Mouse (Mus musculus) myocyte (in vitro differentiated cells): Measurements from ENCODE around the gene Bach2. TPM values are rescaled to one million over a fixed set of nuclear protein-coding genes. Genes with fewer than 3 reads are reported as not detected.

Experiments used
- H3K27me3 ChIP-seq: one replicate; pipeline ENCODE4 v1.6.1; 2011; ENCODE audit not compliant: control insufficient read depth, insufficient read depth, insufficient read length
- H3K36me3 ChIP-seq: one replicate; pipeline ENCODE4 v1.6.1; 2011; ENCODE audit not compliant: control insufficient read depth, insufficient read depth
- H3K4me2 ChIP-seq: one replicate; pipeline ENCODE4 v1.6.1; 2011; ENCODE audit warnings: low read depth, control low read depth
- H3K4me3 ChIP-seq: one replicate; pipeline ENCODE4 v1.5.1; 2011; ENCODE audit warnings: mild to moderate bottlenecking, control low read depth, moderate library complexity
- H3K79me2 ChIP-seq: one replicate; pipeline ENCODE4 v1.6.1; 2011; ENCODE audit not compliant: control insufficient read depth, insufficient read depth
- H3ac ChIP-seq: one replicate; pipeline ENCODE4 v1.6.1; 2011; ENCODE audit not compliant: control insufficient read depth, insufficient read length
- CEBPB ChIP-seq: IDR thresholded peaks from 2 replicates; pipeline ENCODE4 v1.6.1; 2011; ENCODE audit warnings: mild to moderate bottlenecking, moderate library complexity; ENCODE audit not compliant: poor library complexity, insufficient read depth, severe bottlenecking
- E2F4 ChIP-seq: IDR thresholded peaks from one replicate; pipeline ENCODE4 v1.6.1; 2011; ENCODE audit warnings: mild to moderate bottlenecking, control low read depth, moderate library complexity; ENCODE audit not compliant: insufficient read depth
- MAX ChIP-seq: IDR thresholded peaks from one replicate; pipeline ENCODE4 v1.6.1; 2011; ENCODE audit warnings: low read depth, mild to moderate bottlenecking, control low read depth
- MYOD1 ChIP-seq, 3 experiments: IDR thresholded peaks; one replicate each; pipeline ENCODE4 v1.6.1; 2011; ENCODE audit warnings: control low read depth in 2 of 3, low read depth in 2 of 3, mild to moderate bottlenecking in 2 of 3, moderate library complexity in 1 of 3; ENCODE audit not compliant: insufficient read length in 2 of 3, control insufficient read depth in 1 of 3
- MYOG ChIP-seq, 3 experiments: IDR thresholded peaks; one replicate each; pipeline ENCODE4 v1.6.1; 2011; ENCODE audit warnings: control low read depth in 2 of 3, low read depth in 2 of 3, mild to moderate bottlenecking in 2 of 3; ENCODE audit not compliant: insufficient read length in 2 of 3, control insufficient read depth in 1 of 3, insufficient read depth in 1 of 3
- POLR2A ChIP-seq: IDR thresholded peaks from one replicate; pipeline ENCODE4 v1.6.1; 2011; ENCODE audit warnings: low read depth, mild to moderate bottlenecking, control low read depth, moderate library complexity; ENCODE audit not compliant: insufficient read length
- POLR2AphosphoS2 ChIP-seq: IDR thresholded peaks from one replicate; pipeline ENCODE4 v1.6.1; 2011; ENCODE audit warnings: low read depth, control low read depth; ENCODE audit not compliant: insufficient read length
- REST ChIP-seq: IDR thresholded peaks from one replicate; pipeline ENCODE4 v1.6.1; 2011; ENCODE audit warnings: mild to moderate bottlenecking, control low read depth, moderate library complexity; ENCODE audit not compliant: insufficient read depth, insufficient read length
- SRF ChIP-seq: IDR thresholded peaks from one replicate; pipeline ENCODE4 v1.6.1; 2011; ENCODE audit warnings: low read depth; ENCODE audit not compliant: control insufficient read depth, insufficient read length
- TCF12 ChIP-seq: IDR thresholded peaks from one replicate; pipeline ENCODE4 v1.6.1; 2011; ENCODE audit warnings: mild to moderate bottlenecking, control low read depth; ENCODE audit not compliant: poor library complexity, insufficient read depth, severe bottlenecking
- TCF3 ChIP-seq: IDR thresholded peaks from one replicate; pipeline ENCODE4 v1.6.1; 2011; ENCODE audit warnings: low read depth, control low read depth; ENCODE audit not compliant: insufficient read length
- USF1 ChIP-seq: IDR thresholded peaks from one replicate; pipeline ENCODE4 v1.6.1; 2011; ENCODE audit warnings: low read depth, mild to moderate bottlenecking, control low read depth, moderate library complexity
- polyA plus RNA-seq: library from polyadenylated mRNA; unstranded; fragments of >200 nt; fragmentation: generic; extraction: Trizol; gene quantifications from one replicate; pipeline ENCODE4 v1.2.1, GENCODE M21; 2012; ENCODE audit warnings: missing spikeins

Gene Bach2
- polyA plus RNA-seq, 1 experiment: 0.29 TPM

DNA sequence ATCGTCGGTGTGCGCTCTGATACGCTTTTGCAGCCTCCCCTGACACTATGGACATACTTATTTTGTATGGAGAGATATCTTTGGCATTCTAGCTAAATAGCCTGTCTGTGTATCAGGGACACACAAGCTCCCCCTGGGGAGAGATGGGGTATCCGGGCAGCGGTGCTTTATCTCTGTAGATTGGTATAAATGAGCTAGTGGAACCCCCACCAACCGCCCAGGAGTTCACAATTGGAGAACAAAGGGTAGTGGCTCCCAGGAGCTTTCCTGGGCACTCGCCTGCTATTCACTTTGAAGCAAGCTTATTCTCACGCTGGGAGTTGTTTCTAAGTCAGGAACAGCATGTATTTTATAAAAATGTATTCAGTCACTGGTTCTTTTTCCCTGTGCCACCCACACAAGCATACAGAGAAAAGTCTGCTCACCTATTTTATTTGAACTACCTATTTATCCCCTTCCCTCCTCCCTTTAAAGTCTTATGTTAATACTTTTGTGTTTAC lies 291.9 kb downstream of the Bach2 start:
- Histone ChIP-seq H3K27me3 (no peaks in the 10 kb centered on the region), H3K36me3 (no peaks in the 10 kb centered on the region), H3K4me3 (no peak overlapping the region), H3K4me2 (peak overlapping the region; percentile 55), H3K79me2 (no peaks in the 10 kb centered on the region), H3ac (no peak overlapping the region)
- TF ChIP-seq TCF12 (no peak), USF1 (no peak), POLR2A (no peak), SRF (no peak), CEBPB (no peak), MYOG (IDR thresholded peaks at IDR 0.05; ENCODE audit: control insufficient read depth in 1 of 3, insufficient read depth in 1 of 3, insufficient read length in 2 of 3, low read depth in 2 of 3) (no peak), MYOD1 (IDR thresholded peaks at IDR 0.05; ENCODE audit: control insufficient read depth in 1 of 3, insufficient read length in 2 of 3, low read depth in 2 of 3) (no peak), TCF3 (no peak), POLR2AphosphoS2 (no peak), MAX (no peak), E2F4 (no peak), REST (no peak)

DNA sequence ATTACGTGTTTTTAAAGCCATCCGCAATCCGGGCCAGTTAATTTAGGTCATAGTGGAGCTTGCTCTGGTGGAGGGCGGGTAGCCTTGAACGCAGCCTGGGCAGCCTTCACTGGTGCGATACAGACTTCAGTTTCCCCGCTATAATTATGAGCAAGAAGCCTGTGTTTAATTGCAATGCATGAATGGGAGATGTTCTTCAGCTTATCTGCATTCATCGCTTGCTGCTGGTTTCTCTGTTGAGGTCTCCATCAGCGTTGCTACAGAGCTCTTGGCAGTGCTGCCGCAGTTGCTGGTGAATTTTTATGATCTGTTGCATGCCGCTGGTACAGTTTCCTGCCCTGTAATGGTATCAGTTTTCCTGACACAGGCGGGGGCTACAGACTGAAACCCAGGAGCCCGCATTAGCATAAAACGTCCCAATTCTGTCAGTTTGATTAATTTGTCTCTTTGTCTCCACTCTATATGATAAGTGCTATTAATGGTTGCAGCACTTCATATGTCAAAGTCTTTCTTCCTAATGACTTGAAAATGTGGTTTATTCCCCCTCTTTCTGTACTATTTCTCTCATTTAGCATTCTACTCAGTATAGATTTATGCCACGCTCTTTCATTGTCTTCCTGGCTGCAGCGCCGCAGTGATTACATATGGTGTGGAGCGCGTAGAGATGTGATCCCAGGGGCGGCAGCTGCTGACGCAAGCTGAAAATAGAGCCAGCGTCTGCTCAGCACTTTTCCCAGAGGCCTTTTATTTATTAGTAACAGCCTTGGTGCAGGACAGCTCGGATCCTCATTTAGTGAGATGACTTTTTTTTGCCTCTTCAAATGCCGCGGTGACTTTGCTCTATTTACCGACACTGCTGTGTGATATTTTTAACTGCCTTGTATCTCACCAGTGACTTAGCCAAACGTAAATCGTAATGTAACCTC lies 292.6 kb downstream of the Bach2 start:
- no peak for TF ChIP-seq E2F4
- TF ChIP-seq TCF3: no peak
- no peak for TF ChIP-seq MAX
- no peak for TF ChIP-seq TCF12
- TF ChIP-seq POLR2A: no peak
- no peak for TF ChIP-seq USF1
- no peaks in the 10 kb centered on the region for H3K79me2 ChIP-seq
- no peaks in the 10 kb centered on the region for H3K36me3 ChIP-seq
- no peak overlapping the region for H3ac ChIP-seq
- no peak overlapping the region for H3K4me3 ChIP-seq
- H3K4me2 ChIP-seq: peak overlapping the region; percentile 55
- no peaks in the 10 kb centered on the region for H3K27me3 ChIP-seq

DNA sequence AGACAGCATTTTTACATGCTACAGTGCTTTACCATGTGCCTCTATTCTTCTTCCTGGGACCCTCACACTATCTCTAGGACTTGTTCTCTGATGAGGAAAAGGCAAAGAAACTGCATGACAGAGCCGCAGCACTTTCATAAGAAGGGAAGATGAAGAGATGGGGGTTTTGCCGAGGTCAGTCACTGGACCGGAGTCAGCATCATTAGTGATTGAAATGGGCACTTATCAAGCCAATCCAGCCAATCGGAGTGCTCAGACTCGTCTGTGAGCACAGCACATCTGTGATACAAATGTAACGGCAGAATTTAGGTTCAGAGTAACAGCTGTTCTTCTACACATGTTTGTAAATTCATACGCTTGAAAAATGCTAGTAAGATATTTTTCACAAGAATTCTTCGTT lies 293.5 kb downstream of the Bach2 start:
- H3K36me3 ChIP-seq: no peaks in the 10 kb centered on the region
- no peak overlapping the region for H3K4me3 ChIP-seq
- no peak overlapping the region for H3ac ChIP-seq
- no peaks in the 10 kb centered on the region for H3K27me3 ChIP-seq
- TF ChIP-seq POLR2AphosphoS2 (no peak), CEBPB (no peak), TCF3 (no peak), TCF12 (no peak), MAX (no peak), REST (no peak), SRF (no peak), POLR2A (no peak), MYOD1 (IDR thresholded peaks at IDR 0.05; ENCODE audit: control insufficient read depth in 1 of 3, insufficient read length in 2 of 3, low read depth in 2 of 3) (no peak), E2F4 (no peak), USF1 (no peak), MYOG (IDR thresholded peaks at IDR 0.05; ENCODE audit: control insufficient read depth in 1 of 3, insufficient read depth in 1 of 3, insufficient read length in 2 of 3, low read depth in 2 of 3) (no peak)
- H3K79me2 ChIP-seq: no peaks in the 10 kb centered on the region
- no peak overlapping the region for H3K4me2 ChIP-seq

DNA sequence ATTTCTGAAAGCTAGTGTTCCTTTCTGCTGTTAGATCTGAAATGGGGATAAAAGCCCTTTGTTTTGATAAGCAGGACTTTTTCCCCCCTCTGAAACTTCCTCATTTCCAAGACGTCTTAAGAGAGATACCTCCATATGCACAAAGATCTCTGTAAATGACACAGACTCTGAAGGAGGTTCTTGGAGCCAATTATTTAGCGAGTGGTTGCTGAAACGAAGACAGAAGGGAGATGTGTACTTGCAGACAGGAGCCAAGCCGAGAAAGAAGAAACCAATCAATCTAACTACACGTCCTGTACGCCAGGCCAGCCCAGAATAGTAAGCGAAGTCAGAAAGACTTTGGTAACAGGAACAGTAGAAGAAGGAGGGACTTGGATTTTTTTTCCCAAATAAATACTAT lies 295.1 kb downstream of the Bach2 start:
- no peak overlapping the region for H3ac ChIP-seq
- no peaks in the 10 kb centered on the region for H3K27me3 ChIP-seq
- H3K79me2 ChIP-seq: no peaks in the 10 kb centered on the region
- H3K36me3 ChIP-seq: no peaks in the 10 kb centered on the region
- TF ChIP-seq MAX (no peak), REST (no peak), POLR2A (no peak)
- H3K4me3 ChIP-seq: no peak overlapping the region
- H3K4me2 ChIP-seq: no peak overlapping the region

DNA sequence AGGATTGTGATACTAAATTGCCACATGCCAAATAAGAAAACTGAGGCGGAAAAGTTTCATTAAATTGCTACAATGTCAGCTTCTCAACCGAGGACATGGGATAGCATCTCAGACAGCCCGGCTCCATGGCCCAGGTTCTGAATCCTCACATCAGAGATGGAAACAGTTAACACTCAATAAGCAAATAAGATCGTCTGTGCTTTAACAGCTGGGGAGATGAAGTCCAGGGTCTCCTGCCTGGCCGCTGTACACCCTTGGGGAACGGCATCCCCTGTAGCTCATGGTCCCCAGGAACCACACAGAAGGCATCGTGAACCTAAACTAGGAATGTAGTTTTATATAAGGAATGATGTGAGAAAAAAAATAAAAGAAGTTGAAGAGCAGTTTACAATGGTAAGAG lies 297.0 kb downstream of the Bach2 start:
- H3K79me2 ChIP-seq: no peaks in the 10 kb centered on the region
- no peak overlapping the region for H3ac ChIP-seq
- no peak for TF ChIP-seq REST
- no peak for TF ChIP-seq MYOG (IDR thresholded peaks at IDR 0.05; ENCODE audit: control insufficient read depth in 1 of 3, insufficient read depth in 1 of 3, insufficient read length in 2 of 3, low read depth in 2 of 3)
- TF ChIP-seq MYOD1 (IDR thresholded peaks at IDR 0.05; ENCODE audit: control insufficient read depth in 1 of 3, insufficient read length in 2 of 3, low read depth in 2 of 3): no peak
- no peak for TF ChIP-seq USF1
- TF ChIP-seq POLR2A: no peak
- no peak for TF ChIP-seq TCF12
- no peak for TF ChIP-seq SRF
- no peak for TF ChIP-seq TCF3
- TF ChIP-seq POLR2AphosphoS2: no peak
- no peak for TF ChIP-seq CEBPB
- TF ChIP-seq MAX: no peak
- TF ChIP-seq E2F4: no peak
- H3K27me3 ChIP-seq: no peaks in the 10 kb centered on the region
- H3K36me3 ChIP-seq: no peaks in the 10 kb centered on the region
- H3K4me3 ChIP-seq: no peak overlapping the region
- no peak overlapping the region for H3K4me2 ChIP-seq
